Mouse (Mus musculus): ENCODE results near the gene Zfp326. TPM values are rescaled to one million over a fixed set of nuclear protein-coding genes. Genes with fewer than 3 reads are reported as not detected.

Zfp326 gene
- polyA plus RNA-seq, 1 experiment, result 12.6 TPM

DNA sequence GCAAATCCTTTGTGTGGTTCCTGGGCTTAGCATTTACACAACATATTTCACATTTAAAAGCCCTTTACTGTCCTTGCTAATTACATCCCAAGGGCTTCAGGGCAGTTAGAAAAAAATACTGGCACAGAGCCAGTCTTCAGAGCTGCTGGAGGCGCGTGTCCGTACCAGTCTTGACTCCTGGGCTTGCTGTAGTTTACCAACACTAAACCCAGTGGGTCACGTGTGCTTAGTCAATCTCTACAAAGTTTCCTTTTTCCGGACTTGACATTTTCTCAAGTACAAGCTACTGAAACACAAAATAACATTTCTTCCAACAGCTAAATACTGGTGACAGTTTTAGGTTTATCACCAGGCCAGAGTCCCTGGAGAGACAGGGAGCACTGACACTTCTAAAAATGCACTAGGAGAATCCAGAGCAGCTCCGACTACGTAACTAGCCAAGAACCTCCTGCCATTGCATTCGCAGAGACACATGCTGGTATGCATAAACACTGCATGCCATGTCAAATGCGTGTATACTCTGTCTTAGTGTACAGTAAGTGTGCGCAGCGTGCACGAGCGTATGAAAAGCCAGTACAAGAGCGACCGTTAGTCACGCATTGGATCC is 8.4 kb upstream of the Zfp326 start:
- Histone ChIP-seq H3ac (ENCODE audit: control insufficient read depth, insufficient read length, low read depth) (no peak overlapping the region), H3K79me2 (ENCODE audit: control insufficient read depth, insufficient read depth) (no peaks in the 10 kb centered on the region), H3K36me3 (ENCODE audit: control insufficient read depth, insufficient read depth) (no peaks in the 10 kb centered on the region), H3K4me3 (ENCODE audit: insufficient read depth, poor library complexity, severe bottlenecking) (no peak overlapping the region), H3K79me3 (ENCODE audit: low read depth) (no peaks in the 10 kb centered on the region), H3K27me3 (ENCODE audit: control insufficient read depth, insufficient read depth, insufficient read length) (no peaks in the 10 kb centered on the region)
- TF ChIP-seq FOSL1 (IDR thresholded peaks at IDR 0.05; ENCODE audit: insufficient read depth, low read length, poor library complexity, severe bottlenecking) (no peak), USF1 (IDR thresholded peaks at IDR 0.05; ENCODE audit: low read depth) (no peak), MYOD1 (IDR thresholded peaks at IDR 0.05; ENCODE audit: control insufficient read depth, insufficient read length, low read depth) (no peak), MYOG (IDR thresholded peaks at IDR 0.05; ENCODE audit: control insufficient read depth, extremely low read depth, insufficient read length) (no peak), CEBPB (IDR thresholded peaks at IDR 0.05; ENCODE audit: low read depth) (no peak), MAX (IDR thresholded peaks at IDR 0.05) (no peak), CTCF (IDR thresholded peaks at IDR 0.05; ENCODE audit: control insufficient read depth, insufficient read depth, insufficient read length) (no peak)

DNA sequence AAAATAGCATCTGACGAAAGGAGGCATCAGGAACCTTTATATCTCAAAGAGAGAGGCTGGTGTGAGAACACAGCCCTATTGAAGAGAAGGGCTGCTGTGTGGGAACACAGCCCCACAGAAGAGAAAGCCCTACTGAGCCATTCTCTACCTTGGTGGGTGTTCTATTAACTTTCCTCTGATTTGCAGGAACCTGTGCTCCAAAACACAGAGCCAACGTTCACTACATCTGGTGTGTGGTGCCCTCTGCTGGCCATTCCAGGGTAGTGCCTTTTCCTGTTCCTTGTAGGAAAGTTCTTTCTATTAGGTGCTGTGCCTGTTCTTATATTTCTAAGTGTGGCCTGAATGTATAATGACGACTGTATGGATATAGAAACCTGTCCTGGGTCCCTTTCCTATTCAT is 7.8 kb upstream of the Zfp326 start:
- no peaks in the 10 kb centered on the region for H3K27me3 ChIP-seq (ENCODE audit: control insufficient read depth, insufficient read depth, insufficient read length)
- TF ChIP-seq MYOD1 (IDR thresholded peaks at IDR 0.05; ENCODE audit: control insufficient read depth, insufficient read length, low read depth) (no peak), CTCF (IDR thresholded peaks at IDR 0.05; ENCODE audit: control insufficient read depth, insufficient read depth, insufficient read length) (peak; percentile 56)
- H3K79me2 ChIP-seq (ENCODE audit: control insufficient read depth, insufficient read depth), result no peaks in the 10 kb centered on the region
- H3ac ChIP-seq (ENCODE audit: control insufficient read depth, insufficient read length, low read depth), result no peak overlapping the region
- no peaks in the 10 kb centered on the region for H3K79me3 ChIP-seq (ENCODE audit: low read depth)
- no peak overlapping the region for H3K4me3 ChIP-seq (ENCODE audit: insufficient read depth, poor library complexity, severe bottlenecking)
- H3K36me3 ChIP-seq (ENCODE audit: control insufficient read depth, insufficient read depth), result no peaks in the 10 kb centered on the region

DNA sequence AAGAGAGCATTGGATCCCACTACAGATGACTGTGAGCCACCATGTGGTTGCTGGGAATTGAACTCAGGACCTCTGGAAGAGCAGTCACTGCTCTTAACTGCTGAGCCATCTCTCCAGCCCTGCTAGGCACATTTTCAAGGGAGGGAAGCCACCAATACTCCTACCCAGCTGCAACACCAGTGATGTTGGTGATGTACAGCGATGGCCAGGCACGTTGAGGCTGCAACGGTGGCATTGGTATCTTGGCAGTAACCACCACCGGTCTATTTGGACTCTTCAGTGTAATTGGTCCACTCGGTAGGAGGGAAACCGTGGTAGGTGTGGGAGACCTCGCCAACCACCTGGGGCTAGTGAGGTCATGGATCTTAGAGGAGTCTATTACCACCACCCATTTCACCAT is 6.6 kb upstream of the Zfp326 start:
- no peaks in the 10 kb centered on the region for H3K79me3 ChIP-seq (ENCODE audit: low read depth)
- H3K27me3 ChIP-seq (ENCODE audit: control insufficient read depth, insufficient read depth, insufficient read length), result no peaks in the 10 kb centered on the region
- TF ChIP-seq FOSL1 (IDR thresholded peaks at IDR 0.05; ENCODE audit: insufficient read depth, low read length, poor library complexity, severe bottlenecking), result no peak
- TF ChIP-seq MYOD1 (IDR thresholded peaks at IDR 0.05; ENCODE audit: control insufficient read depth, insufficient read length, low read depth), result no peak
- TF ChIP-seq CTCF (IDR thresholded peaks at IDR 0.05; ENCODE audit: control insufficient read depth, insufficient read depth, insufficient read length), result no peak
- no peak for TF ChIP-seq MAX (IDR thresholded peaks at IDR 0.05)
- TF ChIP-seq MYOG (IDR thresholded peaks at IDR 0.05; ENCODE audit: control insufficient read depth, extremely low read depth, insufficient read length), result no peak
- TF ChIP-seq CEBPB (IDR thresholded peaks at IDR 0.05; ENCODE audit: low read depth), result no peak
- no peak for TF ChIP-seq USF1 (IDR thresholded peaks at IDR 0.05; ENCODE audit: low read depth)
- no peak overlapping the region for H3K4me3 ChIP-seq (ENCODE audit: insufficient read depth, poor library complexity, severe bottlenecking)
- no peak overlapping the region for H3ac ChIP-seq (ENCODE audit: control insufficient read depth, insufficient read length, low read depth)
- H3K36me3 ChIP-seq (ENCODE audit: control insufficient read depth, insufficient read depth), result no peaks in the 10 kb centered on the region
- H3K79me2 ChIP-seq (ENCODE audit: control insufficient read depth, insufficient read depth), result no peaks in the 10 kb centered on the region

DNA sequence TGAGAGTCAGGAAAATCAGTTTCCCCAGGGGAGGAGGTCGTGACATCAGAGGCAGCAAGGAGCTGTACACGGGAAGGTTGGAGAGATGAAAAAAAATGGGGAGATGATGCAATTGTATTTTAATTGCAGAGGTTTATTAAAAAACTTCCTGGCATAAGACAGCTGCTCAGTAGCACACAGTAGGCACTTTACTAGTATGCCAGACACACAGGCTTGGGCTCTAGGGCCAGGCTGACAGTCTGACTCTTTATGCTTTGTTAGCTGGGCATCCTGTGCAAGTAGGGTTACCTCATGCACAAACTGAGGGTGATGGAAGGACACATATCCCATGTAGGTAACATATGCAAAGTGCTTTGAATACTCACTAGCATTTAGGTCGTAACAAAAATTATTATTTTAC is 5.2 kb upstream of the Zfp326 start:
- H3K79me3 ChIP-seq (ENCODE audit: low read depth), result no peaks in the 10 kb centered on the region
- no peak overlapping the region for H3ac ChIP-seq (ENCODE audit: control insufficient read depth, insufficient read length, low read depth)
- H3K36me3 ChIP-seq (ENCODE audit: control insufficient read depth, insufficient read depth), result no peaks in the 10 kb centered on the region
- no peaks in the 10 kb centered on the region for H3K79me2 ChIP-seq (ENCODE audit: control insufficient read depth, insufficient read depth)
- H3K27me3 ChIP-seq (ENCODE audit: control insufficient read depth, insufficient read depth, insufficient read length), result no peaks in the 10 kb centered on the region
- no peak overlapping the region for H3K4me3 ChIP-seq (ENCODE audit: insufficient read depth, poor library complexity, severe bottlenecking)
- no peak for TF ChIP-seq FOSL1 (IDR thresholded peaks at IDR 0.05; ENCODE audit: insufficient read depth, low read length, poor library complexity, severe bottlenecking)
- TF ChIP-seq MYOG (IDR thresholded peaks at IDR 0.05; ENCODE audit: control insufficient read depth, extremely low read depth, insufficient read length), result no peak

DNA sequence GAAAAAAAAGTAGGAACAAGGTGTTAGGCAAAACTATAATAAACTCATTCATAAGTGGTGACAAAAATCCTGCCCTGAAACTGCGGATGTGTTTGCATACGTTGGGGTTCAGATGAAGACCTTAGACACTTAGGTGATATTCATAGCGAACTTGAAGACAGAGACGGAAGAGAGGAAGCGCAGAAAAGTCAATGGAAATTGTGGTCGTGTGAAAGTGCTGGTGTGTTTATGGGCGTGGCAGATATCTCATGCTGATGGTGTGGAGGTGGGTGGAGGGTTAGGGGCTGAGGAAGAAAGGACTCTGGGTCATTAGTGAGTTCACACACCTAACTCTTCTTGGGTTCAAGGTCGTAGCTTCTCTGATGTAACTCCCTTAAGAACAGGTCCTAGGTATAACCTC is 4.2 kb upstream of the Zfp326 start:
- H3K27me3 ChIP-seq (ENCODE audit: control insufficient read depth, insufficient read depth, insufficient read length), result no peaks in the 10 kb centered on the region
- peaks cover 8% of the 10 kb centered on the region for H3K79me2 ChIP-seq (ENCODE audit: control insufficient read depth, insufficient read depth)
- no peaks in the 10 kb centered on the region for H3K36me3 ChIP-seq (ENCODE audit: control insufficient read depth, insufficient read depth)
- no peak overlapping the region for H3ac ChIP-seq (ENCODE audit: control insufficient read depth, insufficient read length, low read depth)
- H3K79me3 ChIP-seq (ENCODE audit: low read depth), result peaks cover 4% of the 10 kb centered on the region
- no peak overlapping the region for H3K4me3 ChIP-seq (ENCODE audit: insufficient read depth, poor library complexity, severe bottlenecking)
- TF ChIP-seq FOSL1 (IDR thresholded peaks at IDR 0.05; ENCODE audit: insufficient read depth, low read length, poor library complexity, severe bottlenecking) (no peak), MAX (IDR thresholded peaks at IDR 0.05) (no peak), CTCF (IDR thresholded peaks at IDR 0.05; ENCODE audit: control insufficient read depth, insufficient read depth, insufficient read length) (no peak), USF1 (IDR thresholded peaks at IDR 0.05; ENCODE audit: low read depth) (no peak), MYOG (IDR thresholded peaks at IDR 0.05; ENCODE audit: control insufficient read depth, extremely low read depth, insufficient read length) (no peak), CEBPB (IDR thresholded peaks at IDR 0.05; ENCODE audit: low read depth) (no peak), MYOD1 (IDR thresholded peaks at IDR 0.05; ENCODE audit: control insufficient read depth, insufficient read length, low read depth) (no peak)

DNA sequence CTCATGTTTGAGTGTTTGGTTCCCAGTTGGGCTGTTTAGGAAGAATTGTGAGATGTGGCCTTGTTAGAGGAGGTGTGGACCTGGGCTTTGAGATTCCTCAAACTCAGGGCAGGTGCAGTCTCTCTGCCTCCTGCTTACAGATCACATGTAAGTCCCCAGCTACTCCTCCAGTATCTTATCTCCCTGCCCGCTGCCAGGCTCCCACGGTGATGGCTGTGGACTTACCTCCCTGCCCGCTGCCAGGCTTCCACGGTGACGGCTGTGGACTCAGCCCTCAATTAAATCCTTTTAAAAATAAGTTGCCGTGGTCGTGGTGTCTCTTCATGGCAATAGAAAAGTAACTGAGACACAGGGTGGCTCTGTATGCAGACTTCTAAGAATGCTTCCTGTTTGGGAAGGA is 3.4 kb upstream of the Zfp326 start:
- no peak overlapping the region for H3ac ChIP-seq (ENCODE audit: control insufficient read depth, insufficient read length, low read depth)
- H3K79me2 ChIP-seq (ENCODE audit: control insufficient read depth, insufficient read depth), result peaks cover 15% of the 10 kb centered on the region
- H3K27me3 ChIP-seq (ENCODE audit: control insufficient read depth, insufficient read depth, insufficient read length), result no peaks in the 10 kb centered on the region
- TF ChIP-seq FOSL1 (IDR thresholded peaks at IDR 0.05; ENCODE audit: insufficient read depth, low read length, poor library complexity, severe bottlenecking) (no peak), USF1 (IDR thresholded peaks at IDR 0.05; ENCODE audit: low read depth) (no peak), MAX (IDR thresholded peaks at IDR 0.05) (no peak), CTCF (IDR thresholded peaks at IDR 0.05; ENCODE audit: control insufficient read depth, insufficient read depth, insufficient read length) (no peak), MYOD1 (IDR thresholded peaks at IDR 0.05; ENCODE audit: control insufficient read depth, insufficient read length, low read depth) (no peak), MYOG (IDR thresholded peaks at IDR 0.05; ENCODE audit: control insufficient read depth, extremely low read depth, insufficient read length) (no peak), CEBPB (IDR thresholded peaks at IDR 0.05; ENCODE audit: low read depth) (no peak)
- H3K36me3 ChIP-seq (ENCODE audit: control insufficient read depth, insufficient read depth), result no peaks in the 10 kb centered on the region
- H3K79me3 ChIP-seq (ENCODE audit: low read depth), result peaks cover 11% of the 10 kb centered on the region
- no peak overlapping the region for H3K4me3 ChIP-seq (ENCODE audit: insufficient read depth, poor library complexity, severe bottlenecking)
